Mouse (Mus musculus): ENCODE measurements at regions not wholly inside any gene's neighbourhood (a gene's known extent, or its start where the extent isn't known, plus 50 kb on each side); places are given as distances from the start of the nearest gene placed in this dataset.

- Histone ChIP-seq H3K9ac (ENCODE audit: low read depth, low read length) (no peak overlapping the region), H3K36me3 (ENCODE audit: control insufficient read depth, insufficient read depth, low read length) (no peaks in the 10 kb centered on the region), H3K4me3 (ENCODE audit: low read length) (no peak overlapping the region), H3K27me3 (replicated peaks; ENCODE audit: control insufficient read depth, insufficient read depth, low read length) (no peaks in the 10 kb centered on the region), H3K27ac (ENCODE audit: low read depth, low read length) (no peak overlapping the region), H3K4me2 (ENCODE audit: low read length) (no peak overlapping the region), H3K9me3 (ENCODE audit: control insufficient read depth, low read length) (no peaks in the 10 kb centered on the region), H3K4me1 (ENCODE audit: control insufficient read depth, insufficient read depth, low read depth, low read length) (no peaks in the 10 kb centered on the region)
- no peak for ATAC-seq
- WGBS, result 80% methylated on average over 2 of the region's 2 CpGs
Measured at GRCm38 (mm10) chr8:7398175-7398574, 1262.9 kb downstream of the Efnb2 start.

GRCm38 (mm10) chr8:7397355-7397862 is 1263.6 kb downstream of the Efnb2 start:
- no peaks in the 10 kb centered on the region for H3K9me3 ChIP-seq (ENCODE audit: control insufficient read depth, low read length)
- H3K4me1 ChIP-seq (ENCODE audit: control insufficient read depth, insufficient read depth, low read depth, low read length), result no peaks in the 10 kb centered on the region
- no peak overlapping the region for H3K27ac ChIP-seq (ENCODE audit: low read depth, low read length)
- H3K4me3 ChIP-seq (ENCODE audit: low read length), result no peak overlapping the region
- H3K27me3 ChIP-seq (replicated peaks; ENCODE audit: control insufficient read depth, insufficient read depth, low read length), result no peaks in the 10 kb centered on the region
- no peak for ATAC-seq
- H3K9ac ChIP-seq (ENCODE audit: low read depth, low read length), result no peak overlapping the region
- no peak overlapping the region for H3K4me2 ChIP-seq (ENCODE audit: low read length)
- no peaks in the 10 kb centered on the region for H3K36me3 ChIP-seq (ENCODE audit: control insufficient read depth, insufficient read depth, low read length)
- WGBS, result 78% methylated on average over 5 of the region's 5 CpGs
